Mouse (Mus musculus): ENCODE measurements at regions not wholly inside any gene's neighbourhood (a gene's known extent, or its start where the extent isn't known, plus 50 kb on each side); places are given as distances from the start of the nearest gene placed in this dataset.

DNA sequence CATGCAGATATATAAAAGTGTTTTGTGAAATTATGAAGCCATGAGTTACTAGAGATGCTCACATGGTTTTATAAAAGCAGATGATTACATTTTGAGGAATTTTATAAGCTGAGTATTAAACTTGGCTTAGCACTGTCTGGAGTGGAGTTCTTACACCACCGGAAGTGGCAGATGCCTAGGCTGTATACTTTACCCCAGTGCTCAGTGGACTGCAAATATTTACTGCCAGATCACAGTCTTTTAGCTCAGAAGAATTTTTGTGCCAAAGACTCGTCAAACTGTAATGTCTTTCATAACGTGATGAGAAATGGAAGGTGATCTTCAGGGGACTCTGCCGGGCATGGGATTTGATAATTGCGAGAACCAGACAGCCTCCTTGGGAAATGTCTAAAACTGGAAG lies 136.1 kb upstream of the 9330182O14Rik start:
- Histone ChIP-seq H3K4me2 (replicated peaks; ENCODE audit: low read depth, low read length, severe bottlenecking) (no peak overlapping the region), H3K4me3 (replicated peaks; ENCODE audit: low read length) (no peak overlapping the region), H3K9me3 (ENCODE audit: control insufficient read depth, low read length) (no peaks in the 10 kb centered on the region), H3K27me3 (ENCODE audit: control insufficient read depth, insufficient read depth, low read length) (no peaks in the 10 kb centered on the region), H3K27ac (replicated peaks; ENCODE audit: low read depth, low read length) (no peak overlapping the region), H3K36me3 (ENCODE audit: control insufficient read depth, insufficient read depth, low read length) (no peaks in the 10 kb centered on the region), H3K9ac (ENCODE audit: low read depth, low read length, severe bottlenecking) (no peak overlapping the region), H3K4me1 (ENCODE audit: control insufficient read depth, insufficient read depth, low read length) (no peaks in the 10 kb centered on the region)
- no peak for DNase-seq (ENCODE audit: low spot score)
- TF ChIP-seq POLR2A (IDR thresholded peaks at IDR 0.05; ENCODE audit: borderline replicate concordance, extremely low read depth, insufficient read depth, insufficient read length): no peak
- ATAC-seq (ENCODE audit: low FRiP score, low read depth): no peak
- WGBS: 59% methylated on average over 5 of the region's 5 CpGs

DNA sequence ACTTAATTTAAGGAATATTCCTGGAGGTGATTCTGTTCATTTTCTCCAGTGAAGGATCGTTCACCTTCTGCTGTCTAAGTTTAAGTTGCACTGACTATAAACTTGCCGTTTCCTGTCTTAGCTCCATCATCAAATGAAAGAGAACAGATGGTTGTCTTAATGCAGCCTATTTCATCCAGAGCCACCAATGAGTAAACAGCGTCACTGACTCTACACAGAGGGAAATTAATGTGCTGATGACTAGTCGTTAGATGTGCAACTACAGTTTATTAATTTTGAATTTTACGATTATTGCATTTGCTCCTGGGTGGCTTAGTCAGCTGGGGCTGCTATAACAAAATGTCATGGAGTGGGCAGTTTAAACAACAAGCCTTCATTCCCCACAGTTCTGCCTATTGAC lies 134.1 kb upstream of the 9330182O14Rik start:
- ATAC-seq (ENCODE audit: low FRiP score, low read depth) (no peak), DNase-seq (ENCODE audit: low spot score) (no peak)
- no peaks in the 10 kb centered on the region for H3K36me3 ChIP-seq (ENCODE audit: control insufficient read depth, insufficient read depth, low read length)
- no peak overlapping the region for H3K4me2 ChIP-seq (replicated peaks; ENCODE audit: low read depth, low read length, severe bottlenecking)
- H3K27me3 ChIP-seq (ENCODE audit: control insufficient read depth, insufficient read depth, low read length): no peaks in the 10 kb centered on the region
- no peak for TF ChIP-seq POLR2A (IDR thresholded peaks at IDR 0.05; ENCODE audit: borderline replicate concordance, extremely low read depth, insufficient read depth, insufficient read length)
- no peak overlapping the region for H3K4me3 ChIP-seq (replicated peaks; ENCODE audit: low read length)
- H3K9ac ChIP-seq (ENCODE audit: low read depth, low read length, severe bottlenecking): no peak overlapping the region
- WGBS: 27% methylated on average over 5 of the region's 5 CpGs
- H3K4me1 ChIP-seq (ENCODE audit: control insufficient read depth, insufficient read depth, low read length): no peaks in the 10 kb centered on the region
- no peaks in the 10 kb centered on the region for H3K9me3 ChIP-seq (ENCODE audit: control insufficient read depth, low read length)
- no peak overlapping the region for H3K27ac ChIP-seq (replicated peaks; ENCODE audit: low read depth, low read length)

GRCm38 (mm10) chr15:40005096-40005495 lies 129.1 kb upstream of the 9330182O14Rik start:
- no peaks in the 10 kb centered on the region for H3K36me3 ChIP-seq (ENCODE audit: control insufficient read depth, insufficient read depth, low read length)
- no peak overlapping the region for H3K9ac ChIP-seq (ENCODE audit: low read depth, low read length, severe bottlenecking)
- DNase-seq (ENCODE audit: low spot score) (peak; percentile 3), ATAC-seq (ENCODE audit: low FRiP score, low read depth) (no peak)
- no peaks in the 10 kb centered on the region for H3K9me3 ChIP-seq (ENCODE audit: control insufficient read depth, low read length)
- 69% methylated on average over 16 of the region's 16 CpGs for WGBS
- no peaks in the 10 kb centered on the region for H3K27me3 ChIP-seq (ENCODE audit: control insufficient read depth, insufficient read depth, low read length)
- no peak overlapping the region for H3K4me3 ChIP-seq (replicated peaks; ENCODE audit: low read length)
- H3K27ac ChIP-seq (replicated peaks; ENCODE audit: low read depth, low read length): no peak overlapping the region
- H3K4me2 ChIP-seq (replicated peaks; ENCODE audit: low read depth, low read length, severe bottlenecking): no peak overlapping the region
- no peaks in the 10 kb centered on the region for H3K4me1 ChIP-seq (ENCODE audit: control insufficient read depth, insufficient read depth, low read length)
- no peak for TF ChIP-seq POLR2A (IDR thresholded peaks at IDR 0.05; ENCODE audit: borderline replicate concordance, extremely low read depth, insufficient read depth, insufficient read length)

GRCm38 (mm10) chr15:40007844-40008243 lies 126.3 kb upstream of the 9330182O14Rik start:
- no peak for TF ChIP-seq POLR2A (IDR thresholded peaks at IDR 0.05; ENCODE audit: borderline replicate concordance, extremely low read depth, insufficient read depth, insufficient read length)
- ATAC-seq (ENCODE audit: low FRiP score, low read depth) (no peak), DNase-seq (ENCODE audit: low spot score) (no peak)
- no peaks in the 10 kb centered on the region for H3K27me3 ChIP-seq (ENCODE audit: control insufficient read depth, insufficient read depth, low read length)
- H3K4me2 ChIP-seq (replicated peaks; ENCODE audit: low read depth, low read length, severe bottlenecking): no peak overlapping the region
- WGBS: 11% methylated on average over 5 of the region's 5 CpGs
- H3K4me3 ChIP-seq (replicated peaks; ENCODE audit: low read length): no peak overlapping the region
- H3K9ac ChIP-seq (ENCODE audit: low read depth, low read length, severe bottlenecking): no peak overlapping the region
- no peak overlapping the region for H3K27ac ChIP-seq (replicated peaks; ENCODE audit: low read depth, low read length)
- H3K9me3 ChIP-seq (ENCODE audit: control insufficient read depth, low read length): no peaks in the 10 kb centered on the region
- H3K4me1 ChIP-seq (ENCODE audit: control insufficient read depth, insufficient read depth, low read length): no peaks in the 10 kb centered on the region
- no peaks in the 10 kb centered on the region for H3K36me3 ChIP-seq (ENCODE audit: control insufficient read depth, insufficient read depth, low read length)

DNA sequence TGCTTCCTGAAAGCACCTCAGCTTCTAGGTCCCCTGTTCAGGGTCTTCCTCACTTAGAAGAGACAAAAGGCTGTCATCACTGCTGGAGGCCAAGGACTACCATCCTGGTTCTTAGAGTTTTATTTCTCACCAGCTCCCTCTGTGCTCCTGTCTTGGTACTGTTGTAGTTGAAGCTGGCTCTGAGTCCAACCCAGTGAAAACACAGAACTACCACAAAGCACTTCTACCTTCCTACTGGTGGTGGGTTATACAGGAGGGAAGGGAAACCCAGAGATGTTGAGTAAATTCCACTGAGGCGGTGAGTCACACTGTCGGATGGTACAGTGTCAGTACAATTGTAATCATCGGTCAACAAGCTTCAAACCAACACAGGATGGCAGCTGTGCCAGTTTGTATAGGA lies 120.3 kb upstream of the 9330182O14Rik start:
- H3K27ac ChIP-seq (replicated peaks; ENCODE audit: low read depth, low read length): no peak overlapping the region
- H3K9me3 ChIP-seq (ENCODE audit: control insufficient read depth, low read length): no peaks in the 10 kb centered on the region
- H3K4me2 ChIP-seq (replicated peaks; ENCODE audit: low read depth, low read length, severe bottlenecking): no peak overlapping the region
- TF ChIP-seq POLR2A (IDR thresholded peaks at IDR 0.05; ENCODE audit: borderline replicate concordance, extremely low read depth, insufficient read depth, insufficient read length): no peak
- H3K36me3 ChIP-seq (ENCODE audit: control insufficient read depth, insufficient read depth, low read length): no peaks in the 10 kb centered on the region
- no peak for DNase-seq (ENCODE audit: low spot score)
- H3K4me1 ChIP-seq (ENCODE audit: control insufficient read depth, insufficient read depth, low read length): peaks cover 8% of the 10 kb centered on the region
- no peak overlapping the region for H3K9ac ChIP-seq (ENCODE audit: low read depth, low read length, severe bottlenecking)
- H3K27me3 ChIP-seq (ENCODE audit: control insufficient read depth, insufficient read depth, low read length): no peaks in the 10 kb centered on the region
- no peak overlapping the region for H3K4me3 ChIP-seq (replicated peaks; ENCODE audit: low read length)
- ATAC-seq (ENCODE audit: low FRiP score, low read depth): no peak
- 96% methylated on average over 3 of the region's 3 CpGs for WGBS

- 78% methylated on average over 2 of the region's 2 CpGs for WGBS
- no peak for TF ChIP-seq POLR2A (IDR thresholded peaks at IDR 0.05; ENCODE audit: borderline replicate concordance, extremely low read depth, insufficient read depth, insufficient read length)
- H3K9me3 ChIP-seq (ENCODE audit: control insufficient read depth, low read length): no peaks in the 10 kb centered on the region
- H3K9ac ChIP-seq (ENCODE audit: low read depth, low read length, severe bottlenecking): no peak overlapping the region
- H3K27ac ChIP-seq (replicated peaks; ENCODE audit: low read depth, low read length): no peak overlapping the region
- no peaks in the 10 kb centered on the region for H3K36me3 ChIP-seq (ENCODE audit: control insufficient read depth, insufficient read depth, low read length)
- no peak overlapping the region for H3K4me3 ChIP-seq (replicated peaks; ENCODE audit: low read length)
- H3K4me1 ChIP-seq (ENCODE audit: control insufficient read depth, insufficient read depth, low read length): peaks cover 11% of the 10 kb centered on the region
- H3K4me2 ChIP-seq (replicated peaks; ENCODE audit: low read depth, low read length, severe bottlenecking): no peak overlapping the region
- H3K27me3 ChIP-seq (ENCODE audit: control insufficient read depth, insufficient read depth, low read length): no peaks in the 10 kb centered on the region
- ATAC-seq (ENCODE audit: low FRiP score, low read depth) (no peak), DNase-seq (ENCODE audit: low spot score) (no peak)
These were observed 117.1 kb upstream of the 9330182O14Rik start for GRCm38 (mm10) chr15:40017019-40017418.

Measured in limb, embryonic 14.5 days (tissue).